Mouse (Mus musculus) hindbrain, embryonic 10.5 days (tissue): ENCODE data around the gene Rps19. TPM values are rescaled to one million over a fixed set of nuclear protein-coding genes. Genes with fewer than 3 reads are reported as not detected.

Experiments used
- DNase-seq: peaks from one replicate; pipeline ENCODE4 v3.0.0-alpha.2; 2017; ENCODE audit warnings: low spot score
- H3K27ac ChIP-seq: fragments of 300-500 bp; sonication (generic); 2 replicates; pipeline ENCODE4 v1.5.1; 2016; ENCODE audit warnings: mild to moderate bottlenecking, moderate library complexity
- H3K27me3 ChIP-seq: fragments of 300-500 bp; sonication (generic); 2 replicates; pipeline ENCODE4 v1.6.1; 2016; ENCODE audit warnings: mild to moderate bottlenecking; ENCODE audit not compliant: poor library complexity, insufficient read depth, severe bottlenecking
- H3K36me3 ChIP-seq: fragments of 300-500 bp; sonication (generic); 2 replicates; pipeline ENCODE4 v1.6.1; 2016; ENCODE audit warnings: mild to moderate bottlenecking, moderate library complexity
- H3K4me1 ChIP-seq: fragments of 300-500 bp; sonication (generic); replicated peaks from 2 replicates; pipeline ENCODE4 v1.6.1; 2016; ENCODE audit warnings: mild to moderate bottlenecking
- H3K4me3 ChIP-seq: fragments of 300-500 bp; sonication (generic); 2 replicates; pipeline ENCODE4 v1.5.1; 2016; ENCODE audit warnings: mild to moderate bottlenecking, moderate library complexity
- H3K9me3 ChIP-seq: fragments of 300-500 bp; sonication (generic); 2 replicates; pipeline ENCODE4 v1.6.1; 2016; ENCODE audit warnings: mild to moderate bottlenecking, moderate library complexity
- WGBS: fragments of 180-500 bp; shearing (Covaris S2); methylation state at CpG from one replicate; pipeline ENCODE4 v1.1.7; 2016; 5-methylcytosine and 5-hydroxymethylcytosine counted together
- polyA plus RNA-seq: library from polyadenylated mRNA; unstranded; fragments of >200 nt; fragmentation: Nextera tagmentation; extraction: Ambion mirVana; gene quantifications from 2 replicates; pipeline ENCODE4 v1.2.1, GENCODE M21; 2016

The Rps19 gene
- polyA plus RNA-seq, 1 experiment from 2014 or later: 1,985 TPM

GRCm38 (mm10) chr7:24918763-24919323 lies 34.7 kb downstream of the Rps19 start:
- DNase-seq: no peak
- Histone ChIP-seq H3K9me3 (0 out of 2 replicates have a peak, but pooled peaks cover 3% of the 10 kb centered on the region), H3K36me3 (peaks cover 73% of the 10 kb centered on the region), H3K27ac (no peak overlapping the region), H3K4me1 (no peaks in the 10 kb centered on the region), H3K4me3 (no peak overlapping the region), H3K27me3 (no peaks in the 10 kb centered on the region)
- 94% methylated on average over 20 of the region's 20 CpGs for WGBS

- Histone ChIP-seq H3K4me3 (no peak overlapping the region), H3K9me3 (0 out of 2 replicates have a peak, but pooled peaks cover 3% of the 10 kb centered on the region), H3K36me3 (peaks cover 82% of the 10 kb centered on the region), H3K27me3 (no peaks in the 10 kb centered on the region), H3K4me1 (no peaks in the 10 kb centered on the region), H3K27ac (no peak overlapping the region)
- DNase-seq: no peak
- 90% methylated on average over 9 of the region's 9 CpGs for WGBS
Observed at GRCm38 (mm10) chr7:24919728-24920127, 35.6 kb downstream of the Rps19 start.

GRCm38 (mm10) chr7:24930475-24930874 lies 46.3 kb downstream of the Rps19 start:
- peaks cover 68% of the 10 kb centered on the region for H3K4me1 ChIP-seq

GRCm38 (mm10) chr7:24931651-24932050 lies 47.5 kb downstream of the Rps19 start:
- DNase-seq: no peak
- Histone ChIP-seq H3K4me1 (peaks cover 65% of the 10 kb centered on the region), H3K4me3 (peak overlapping the region; percentile 31), H3K27ac (no peak overlapping the region), H3K27me3 (peaks cover 98% of the 10 kb centered on the region), H3K36me3 (peaks cover 11% of the 10 kb centered on the region), H3K9me3 (no peaks in the 10 kb centered on the region)
- 1% methylated on average over 15 of the region's 15 CpGs for WGBS

More at GRCm38 (mm10) chr7:24930475-24930874, 46.3 kb downstream of the Rps19 start:
- H3K4me3 ChIP-seq: no peak overlapping the region
- H3K27ac ChIP-seq: no peak overlapping the region
- WGBS: 52% methylated on average over 6 of the region's 6 CpGs
- peaks cover 86% of the 10 kb centered on the region for H3K27me3 ChIP-seq
- H3K36me3 ChIP-seq: peaks cover 23% of the 10 kb centered on the region
- no peak for DNase-seq
- H3K9me3 ChIP-seq: no peaks in the 10 kb centered on the region

Other genes starting within 250 kb of the Rps19 start
- gene Lypd3, start 247.8 kb upstream of the Rps19 start, polyA plus RNA-seq: 0.47 and 2.1 TPM in 2 replicates
- not detected in 2 replicates for gene Tex101, start 207.7 kb upstream of the Rps19 start, polyA plus RNA-seq
- not detected in 2 replicates for gene BC049730, start 175.1 kb upstream of the Rps19 start, polyA plus RNA-seq
- gene Gm4763, start 157.5 kb upstream of the Rps19 start, polyA plus RNA-seq: not detected in 2 replicates
- not detected in 2 replicates for gene Cd177, start 124.1 kb upstream of the Rps19 start, polyA plus RNA-seq
- 0.21 TPM in 1 of 2 replicates, not detected in the other for gene Ceacam10, start 107.2 kb upstream of the Rps19 start, polyA plus RNA-seq
- 15.5 and 24.3 TPM in 2 replicates for gene Gm9844, start 22.2 kb upstream of the Rps19 start, polyA plus RNA-seq
- not detected in 2 replicates for gene Lypd4, start 14.4 kb upstream of the Rps19 start, polyA plus RNA-seq
- gene Dmrtc2, start 14.3 kb upstream of the Rps19 start, polyA plus RNA-seq: not detected in 2 replicates
- 0.13 and 0.29 TPM in 2 replicates for gene Cd79a, start 13.0 kb downstream of the Rps19 start, polyA plus RNA-seq
- 72.4 and 76.0 TPM in 2 replicates for gene Arhgef1, start 18.5 kb downstream of the Rps19 start, polyA plus RNA-seq
- 0.42 and 2.7 TPM in 2 replicates for gene Gm4881, start 60.1 kb downstream of the Rps19 start, polyA plus RNA-seq
- 98.4 and 126 TPM in 2 replicates for gene Rabac1, start 88.4 kb downstream of the Rps19 start, polyA plus RNA-seq
- 11.8 and 45.9 TPM in 2 replicates for gene Atp1a3, start 121.6 kb downstream of the Rps19 start, polyA plus RNA-seq
- gene Grik5, start 188.0 kb downstream of the Rps19 start, polyA plus RNA-seq: 5.5 and 7.9 TPM in 2 replicates
- 44.4 and 45.9 TPM in 2 replicates for gene Zfp574, start 188.2 kb downstream of the Rps19 start, polyA plus RNA-seq